Mouse (Mus musculus): ENCODE measurements around the gene Tbx19. TPM values are rescaled to one million over a fixed set of nuclear protein-coding genes. Genes with fewer than 3 reads are reported as not detected.
A peak's percentile ranks its signal among the peaks of the same experiment; 100 is the strongest.

Tbx19 gene
- polyA plus RNA-seq, 1 experiment from 2014 or later, result 0.13 TPM

GRCm38 (mm10) chr1:165114460-165115175, 46.0 kb downstream of the Tbx19 start:
- H3K4me2 ChIP-seq (ENCODE audit: low read length), result no peak overlapping the region
- ATAC-seq, result no peak
- no peak overlapping the region for H3K27ac ChIP-seq (ENCODE audit: low read depth, low read length)
- 48% methylated on average over 17 of the region's 17 CpGs for WGBS
- H3K27me3 ChIP-seq (replicated peaks; ENCODE audit: control insufficient read depth, insufficient read depth, low read length), result no peaks in the 10 kb centered on the region
- H3K4me1 ChIP-seq (ENCODE audit: control insufficient read depth, insufficient read depth, low read length), result 0 out of 2 replicates have a peak, but pooled peaks cover 6% of the 10 kb centered on the region
- H3K4me3 ChIP-seq (ENCODE audit: low read depth, low read length), result no peak overlapping the region
- H3K9me3 ChIP-seq (replicated peaks; ENCODE audit: control insufficient read depth, low read length), result no peaks in the 10 kb centered on the region
- no peaks in the 10 kb centered on the region for H3K36me3 ChIP-seq (ENCODE audit: control insufficient read depth, insufficient read depth, low read length)
- DNase-seq (ENCODE audit: low spot score), result peak; percentile 73
- no peak overlapping the region for H3K9ac ChIP-seq (ENCODE audit: low read length)

- 22% methylated on average over 11 of the region's 11 CpGs for WGBS
- H3K4me2 ChIP-seq (ENCODE audit: low read length), result no peak overlapping the region
- H3K36me3 ChIP-seq (ENCODE audit: control insufficient read depth, insufficient read depth, low read length), result no peaks in the 10 kb centered on the region
- DNase-seq (ENCODE audit: low spot score) (peak; percentile 44), ATAC-seq (peak; percentile 43; the same call in 1 of the 2 replicates)
- H3K9me3 ChIP-seq (replicated peaks; ENCODE audit: control insufficient read depth, low read length), result no peaks in the 10 kb centered on the region
- no peak overlapping the region for H3K4me3 ChIP-seq (ENCODE audit: low read depth, low read length)
- no peak overlapping the region for H3K27ac ChIP-seq (ENCODE audit: low read depth, low read length)
- H3K4me1 ChIP-seq (ENCODE audit: control insufficient read depth, insufficient read depth, low read length), result 0 out of 2 replicates have a peak, but pooled peaks cover 6% of the 10 kb centered on the region
- peak overlapping the region; percentile 38 for H3K9ac ChIP-seq (ENCODE audit: low read length)
- no peaks in the 10 kb centered on the region for H3K27me3 ChIP-seq (replicated peaks; ENCODE audit: control insufficient read depth, insufficient read depth, low read length)
Observed at GRCm38 (mm10) chr1:165113700-165114099, 46.9 kb downstream of the Tbx19 start.

- no peaks in the 10 kb centered on the region for H3K36me3 ChIP-seq (ENCODE audit: control insufficient read depth, insufficient read depth, low read length)
- H3K4me1 ChIP-seq (ENCODE audit: control insufficient read depth, insufficient read depth, low read length), result 0 out of 2 replicates have a peak, but pooled peaks cover 6% of the 10 kb centered on the region
- H3K9ac ChIP-seq (ENCODE audit: low read length), result no peak overlapping the region
- H3K27me3 ChIP-seq (replicated peaks; ENCODE audit: control insufficient read depth, insufficient read depth, low read length), result no peaks in the 10 kb centered on the region
- 49% methylated on average over 2 of the region's 2 CpGs for WGBS
- no peak overlapping the region for H3K4me2 ChIP-seq (ENCODE audit: low read length)
- DNase-seq (ENCODE audit: low spot score) (peak; percentile 49), ATAC-seq (no peak)
- no peaks in the 10 kb centered on the region for H3K9me3 ChIP-seq (replicated peaks; ENCODE audit: control insufficient read depth, low read length)
- H3K27ac ChIP-seq (ENCODE audit: low read depth, low read length), result no peak overlapping the region
- H3K4me3 ChIP-seq (ENCODE audit: low read depth, low read length), result no peak overlapping the region
Observed at GRCm38 (mm10) chr1:165110659-165111058, 49.9 kb downstream of the Tbx19 start.

GRCm38 (mm10) chr1:165109135-165109534, 51.4 kb downstream of the Tbx19 start:
- no peak for ATAC-seq
- no peak for DNase-seq (ENCODE audit: low spot score)

GRCm38 (mm10) chr1:165108477-165108876, 52.1 kb downstream of the Tbx19 start:
- WGBS, result 35% methylated on average over 5 of the region's 5 CpGs
- DNase-seq (ENCODE audit: low spot score) (peak; percentile 18), ATAC-seq (0 out of 2 replicates have a peak, but pooled peaks have one; percentile 19)
- Histone ChIP-seq H3K27me3 (replicated peaks; ENCODE audit: control insufficient read depth, insufficient read depth, low read length) (no peaks in the 10 kb centered on the region), H3K36me3 (ENCODE audit: control insufficient read depth, insufficient read depth, low read length) (no peaks in the 10 kb centered on the region), H3K9ac (ENCODE audit: low read length) (no peak overlapping the region), H3K9me3 (replicated peaks; ENCODE audit: control insufficient read depth, low read length) (no peaks in the 10 kb centered on the region), H3K27ac (ENCODE audit: low read depth, low read length) (no peak overlapping the region), H3K4me1 (ENCODE audit: control insufficient read depth, insufficient read depth, low read length) (0 out of 2 replicates have a peak, but pooled peaks cover 6% of the 10 kb centered on the region), H3K4me3 (ENCODE audit: low read depth, low read length) (no peak overlapping the region), H3K4me2 (ENCODE audit: low read length) (no peak overlapping the region)

More at GRCm38 (mm10) chr1:165109135-165109534, 51.4 kb downstream of the Tbx19 start:
- 70% methylated on average over 5 of the region's 5 CpGs for WGBS
- no peak overlapping the region for H3K4me3 ChIP-seq (ENCODE audit: low read depth, low read length)
- H3K27ac ChIP-seq (ENCODE audit: low read depth, low read length), result no peak overlapping the region
- H3K27me3 ChIP-seq (replicated peaks; ENCODE audit: control insufficient read depth, insufficient read depth, low read length), result no peaks in the 10 kb centered on the region
- no peaks in the 10 kb centered on the region for H3K9me3 ChIP-seq (replicated peaks; ENCODE audit: control insufficient read depth, low read length)
- no peak overlapping the region for H3K4me2 ChIP-seq (ENCODE audit: low read length)
- H3K36me3 ChIP-seq (ENCODE audit: control insufficient read depth, insufficient read depth, low read length), result no peaks in the 10 kb centered on the region
- no peak overlapping the region for H3K9ac ChIP-seq (ENCODE audit: low read length)
- H3K4me1 ChIP-seq (ENCODE audit: control insufficient read depth, insufficient read depth, low read length), result 0 out of 2 replicates have a peak, but pooled peaks cover 6% of the 10 kb centered on the region

GRCm38 (mm10) chr1:165106011-165106385, 54.6 kb downstream of the Tbx19 start:
- H3K4me2 ChIP-seq (ENCODE audit: low read length), result no peak overlapping the region
- ATAC-seq, result no peak
- no peak overlapping the region for H3K27ac ChIP-seq (ENCODE audit: low read depth, low read length)
- 54% methylated on average over 2 of the region's 2 CpGs for WGBS
- DNase-seq (ENCODE audit: low spot score), result no peak
- H3K9me3 ChIP-seq (replicated peaks; ENCODE audit: control insufficient read depth, low read length), result no peaks in the 10 kb centered on the region
- no peak overlapping the region for H3K9ac ChIP-seq (ENCODE audit: low read length)
- H3K36me3 ChIP-seq (ENCODE audit: control insufficient read depth, insufficient read depth, low read length), result no peaks in the 10 kb centered on the region
- H3K27me3 ChIP-seq (replicated peaks; ENCODE audit: control insufficient read depth, insufficient read depth, low read length), result no peaks in the 10 kb centered on the region
- H3K4me3 ChIP-seq (ENCODE audit: low read depth, low read length), result no peak overlapping the region
- H3K4me1 ChIP-seq (ENCODE audit: control insufficient read depth, insufficient read depth, low read length), result 0 out of 2 replicates have a peak, but pooled peaks cover 6% of the 10 kb centered on the region

- H3K4me1 ChIP-seq (ENCODE audit: control insufficient read depth, insufficient read depth, low read length), result 0 out of 2 replicates have a peak, but pooled peaks cover 2% of the 10 kb centered on the region
- H3K9ac ChIP-seq (ENCODE audit: low read length), result no peak overlapping the region
- H3K4me3 ChIP-seq (ENCODE audit: low read depth, low read length), result no peak overlapping the region
- H3K27ac ChIP-seq (ENCODE audit: low read depth, low read length), result no peak overlapping the region
- no peaks in the 10 kb centered on the region for H3K36me3 ChIP-seq (ENCODE audit: control insufficient read depth, insufficient read depth, low read length)
- ATAC-seq (no peak), DNase-seq (ENCODE audit: low spot score) (no peak)
- H3K4me2 ChIP-seq (ENCODE audit: low read length), result no peak overlapping the region
- no peaks in the 10 kb centered on the region for H3K27me3 ChIP-seq (replicated peaks; ENCODE audit: control insufficient read depth, insufficient read depth, low read length)
- WGBS, result 75% methylated on average over 9 of the region's 9 CpGs
- H3K9me3 ChIP-seq (replicated peaks; ENCODE audit: control insufficient read depth, low read length), result no peaks in the 10 kb centered on the region
Observed at GRCm38 (mm10) chr1:165105270-165106010, 55.1 kb downstream of the Tbx19 start.

- no peaks in the 10 kb centered on the region for H3K9me3 ChIP-seq (replicated peaks; ENCODE audit: control insufficient read depth, low read length)
- H3K27ac ChIP-seq (ENCODE audit: low read depth, low read length), result no peak overlapping the region
- H3K9ac ChIP-seq (ENCODE audit: low read length), result no peak overlapping the region
- DNase-seq (ENCODE audit: low spot score) (no peak), ATAC-seq (no peak)
- H3K4me2 ChIP-seq (ENCODE audit: low read length), result no peak overlapping the region
- H3K27me3 ChIP-seq (replicated peaks; ENCODE audit: control insufficient read depth, insufficient read depth, low read length), result no peaks in the 10 kb centered on the region
- no peaks in the 10 kb centered on the region for H3K4me1 ChIP-seq (ENCODE audit: control insufficient read depth, insufficient read depth, low read length)
- H3K36me3 ChIP-seq (ENCODE audit: control insufficient read depth, insufficient read depth, low read length), result no peaks in the 10 kb centered on the region
- no peak overlapping the region for H3K4me3 ChIP-seq (ENCODE audit: low read depth, low read length)
- WGBS, result 81% methylated on average over 7 of the region's 7 CpGs
Observed at GRCm38 (mm10) chr1:165104707-165105259, 55.8 kb downstream of the Tbx19 start.

Measured in forebrain, embryonic 14.5 days (tissue).